9 mouse cellular contexts compared by ENCODE assay signal in the genomic region with DNA sequence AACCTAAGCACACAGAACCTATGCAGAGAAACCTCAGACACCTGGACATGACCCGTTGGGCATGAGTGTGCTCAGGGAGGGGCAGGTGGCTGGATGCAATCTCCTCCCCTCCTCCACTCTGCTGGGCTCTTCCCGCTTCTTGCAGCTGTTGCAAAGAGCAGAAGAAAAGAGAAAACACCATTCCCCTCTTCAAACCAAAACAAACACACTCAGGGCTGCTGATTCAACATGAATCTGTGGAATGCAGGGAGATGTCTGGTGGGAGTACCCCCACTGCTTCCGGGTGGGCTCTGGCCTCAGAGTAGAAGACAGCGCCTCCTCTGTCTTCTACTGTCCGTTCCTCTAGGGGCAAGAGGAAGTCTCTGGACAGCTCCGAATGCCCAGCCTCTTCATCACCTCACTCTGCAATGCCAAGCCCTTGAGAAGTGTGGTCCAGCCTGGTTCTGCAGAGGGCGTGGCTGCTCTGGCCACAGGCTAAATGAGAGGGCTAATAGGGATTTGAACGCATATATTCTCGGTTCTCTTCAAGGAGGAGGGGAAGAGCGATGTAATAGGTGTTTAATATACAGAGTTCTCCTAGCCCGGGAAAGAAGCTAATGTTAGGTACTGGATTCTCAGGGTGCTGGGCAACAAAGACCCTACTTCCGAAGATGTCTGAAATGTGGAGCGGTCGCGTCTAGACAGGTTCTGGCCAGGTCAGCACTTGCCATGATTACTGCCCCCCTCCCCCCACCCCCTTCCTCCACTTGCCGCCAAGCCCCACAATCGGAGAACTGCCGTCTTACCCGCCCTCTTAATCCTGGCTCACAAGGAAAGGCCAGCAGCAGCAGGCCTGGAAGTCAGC. TPM values are rescaled to one million over a fixed set of nuclear protein-coding genes. Genes with fewer than 3 reads are reported as not detected.
DNase-seq lines count a peak whose midpoint lies in the region; ATAC-seq and TF ChIP-seq lines count a peak whose summit lies in the region.
"Had no signal": no experiment of that assay in that cellular context is flagged by ENCODE, and none has a peak within 500 bp of the region (broad histone marks: within the 10 kb centered on the region; RNA-seq: fewer than 3 reads in every experiment).

No protein-coding gene starts in this region.

- peak overlapping the region; percentile 79; the same call in 1 of the 2 replicates for H3K27ac ChIP-seq in left cerebral cortex, adult 2 months
- no peak overlapping the region for H3K27ac ChIP-seq in embryonic facial prominence, embryonic 14.5 days (replicated peaks; ENCODE audit: low read depth, low read length)
- peak overlapping the region; percentile 79 for H3K27ac ChIP-seq in limb, embryonic 10.5 days
- H3K27ac ChIP-seq in midbrain, postnatal 0 days (ENCODE audit: low read depth, low read length): peak overlapping the region; percentile 82

- no peaks in the 10 kb centered on the region for H3K36me3 ChIP-seq in embryonic facial prominence, embryonic 14.5 days (ENCODE audit: control insufficient read depth, insufficient read depth, low read length)
- H3K36me3 ChIP-seq in limb, embryonic 10.5 days: no peaks in the 10 kb centered on the region
- H3K36me3 ChIP-seq in midbrain, postnatal 0 days (ENCODE audit: insufficient read depth, low read length): no peaks in the 10 kb centered on the region

- H3K9me3 ChIP-seq in embryonic facial prominence, embryonic 14.5 days (ENCODE audit: control insufficient read depth, low read length): no peaks in the 10 kb centered on the region
- no peaks in the 10 kb centered on the region for H3K9me3 ChIP-seq in limb, embryonic 10.5 days (replicated peaks)
- no peaks in the 10 kb centered on the region for H3K9me3 ChIP-seq in midbrain, postnatal 0 days (ENCODE audit: low read length)

- peak overlapping the region; percentile 64 for H3K9ac ChIP-seq in embryonic facial prominence, embryonic 14.5 days (ENCODE audit: low read depth, low read length)
- H3K9ac ChIP-seq in midbrain, postnatal 0 days (replicated peaks; ENCODE audit: low read length, poor library complexity, severe bottlenecking): peak overlapping the region; percentile 73

- H3K4me2 ChIP-seq in embryonic facial prominence, embryonic 14.5 days (ENCODE audit: low read depth, low read length): peak overlapping the region; percentile 96
- peak overlapping the region; percentile 71 for H3K4me2 ChIP-seq in midbrain, postnatal 0 days (ENCODE audit: low read depth, low read length, poor library complexity, severe bottlenecking)

- peak overlapping the region; percentile 60 for H3K4me3 ChIP-seq in left cerebral cortex, adult 2 months
- peak overlapping the region; percentile 58 for H3K4me3 ChIP-seq in embryonic facial prominence, embryonic 14.5 days (ENCODE audit: low read depth, low read length)
- H3K4me3 ChIP-seq in limb, embryonic 10.5 days: peak overlapping the region; percentile 62
- H3K4me3 ChIP-seq in midbrain, postnatal 0 days (ENCODE audit: low read depth, low read length): peak overlapping the region; percentile 81

- 5% methylated on average over 19 of the region's 19 CpGs for WGBS in embryonic facial prominence, embryonic 14.5 days
- 6% methylated on average over 19 of the region's 19 CpGs for WGBS in limb, embryonic 10.5 days
- WGBS in midbrain, postnatal 0 days: 7% methylated on average over 18 of the region's 19 CpGs

- no peak for TF ChIP-seq CTCF in left cerebral cortex, adult 2 months (IDR thresholded peaks at IDR 0.05)
- peak; percentile 51 for TF ChIP-seq CTCF in midbrain, postnatal 0 days (IDR thresholded peaks at IDR 0.05)

- DNase-seq in left cerebral cortex, adult 2 months (ENCODE audit: extremely low spot score in 1 of 2, low spot score in 2 of 2): no peak
- DNase-seq in left cerebral cortex, postnatal 10 days (ENCODE audit: extremely low spot score in 1 of 2, low spot score in 2 of 2): no peak
- no peak for DNase-seq in embryonic facial prominence, embryonic 14.5 days (ENCODE audit: low spot score)
- no peak for DNase-seq in limb, embryonic 10.5 days (ENCODE audit: low spot score)
- peak; percentile 24 for DNase-seq in midbrain, postnatal 0 days (ENCODE audit: low spot score)
- DNase-seq in right cerebral cortex, postnatal 10 days (ENCODE audit: low spot score in 2 of 2): no peak
- DNase-seq in thymus, postnatal 10 days (ENCODE audit: low spot score in 2 of 2): no peak
- no peak for DNase-seq in cerebellum, postnatal 4 days (ENCODE audit: low spot score in 2 of 2)

- peaks cover 13% of the 10 kb centered on the region for H3K4me1 ChIP-seq in embryonic facial prominence, embryonic 14.5 days (ENCODE audit: control insufficient read depth, insufficient read depth, low read length)
- H3K4me1 ChIP-seq in limb, embryonic 10.5 days: peaks cover 39% of the 10 kb centered on the region
- H3K4me1 ChIP-seq in midbrain, postnatal 0 days (ENCODE audit: insufficient read depth, low read length): peaks cover 7% of the 10 kb centered on the region; the same call in 1 of the 2 replicates

- peaks cover 30% of the 10 kb centered on the region for H3K27me3 ChIP-seq in embryonic facial prominence, embryonic 14.5 days (replicated peaks; ENCODE audit: control insufficient read depth, insufficient read depth, low read length)
- H3K27me3 ChIP-seq in limb, embryonic 10.5 days (ENCODE audit: low read depth, poor library complexity, severe bottlenecking): peaks cover 88% of the 10 kb centered on the region
- H3K27me3 ChIP-seq in midbrain, postnatal 0 days (ENCODE audit: insufficient read depth, low read length): no peaks in the 10 kb centered on the region

- ATAC-seq in embryonic facial prominence, embryonic 14.5 days (ENCODE audit: low read depth): no peak
- ATAC-seq in midbrain, postnatal 0 days (ENCODE audit: low FRiP score): peak; percentile 33; the same call in 1 of the 2 replicates

- intact Hi-C loops in left cerebral cortex, adult 2 months (cut with DNase I): loop anchor here (1.0 kb wide), 1 partner anchor 30 kb away; no protein-coding TSS in a partner anchor
- intact Hi-C loops in left cerebral cortex, postnatal 10 days (cut with DNase I): loop anchor here (1.0 kb wide), 1 partner anchor 30 kb away; no protein-coding TSS in a partner anchor

RNA-seq across cellular contexts. Expression of a gene that starts 1.2 kb away (rescaled TPM):
- 10 to 100 TPM; 17.4 to 17.8 TPM for total RNA-seq in left cerebral cortex, adult 2 months (2021)
- total RNA-seq in left cerebral cortex, postnatal 10 days (2021): 10 to 100 TPM; 13.6 to 16.2 TPM
- polyA plus RNA-seq in embryonic facial prominence, embryonic 14.5 days (2014; fragmentation: Nextera tagmentation; extraction: Ambion mirVana): 8.3 and 9.4 TPM in 2 replicates
- 10.2 and 11.1 TPM in 2 replicates for polyA plus RNA-seq in limb, embryonic 10.5 days (2016; fragmentation: Nextera tagmentation; extraction: Ambion mirVana)
- 33.2 and 38.3 TPM in 2 replicates for total RNA-seq in midbrain, postnatal 0 days (2014; rRNA removed)
- 11.2 and 12.3 TPM in 2 replicates for polyA plus RNA-seq in midbrain, postnatal 0 days (2015; fragmentation: Nextera tagmentation; extraction: Ambion mirVana)

RNA-seq across cellular contexts. Expression of a gene that starts 34.3 kb away (rescaled TPM):
- total RNA-seq in left cerebral cortex, adult 2 months (2021): 100 to 1,000 TPM; 109 to 112 TPM
- 10 to 100 TPM; 43.8 to 50.6 TPM for total RNA-seq in left cerebral cortex, postnatal 10 days (2021)
- polyA plus RNA-seq in embryonic facial prominence, embryonic 14.5 days (2014; fragmentation: Nextera tagmentation; extraction: Ambion mirVana): 37.8 and 41.6 TPM in 2 replicates
- 9.8 and 21.2 TPM in 2 replicates for polyA plus RNA-seq in limb, embryonic 10.5 days (2016; fragmentation: Nextera tagmentation; extraction: Ambion mirVana)
- total RNA-seq in midbrain, postnatal 0 days (2014; rRNA removed): 14.1 and 18.1 TPM in 2 replicates
- polyA plus RNA-seq in midbrain, postnatal 0 days (2015; fragmentation: Nextera tagmentation; extraction: Ambion mirVana): 30.8 and 32.7 TPM in 2 replicates

RNA-seq across cellular contexts. Expression of a gene that starts 44.5 kb away (rescaled TPM):
- total RNA-seq in left cerebral cortex, adult 2 months (2021): not detected
- not detected for total RNA-seq in left cerebral cortex, postnatal 10 days (2021)
- polyA plus RNA-seq in embryonic facial prominence, embryonic 14.5 days (2014; fragmentation: Nextera tagmentation; extraction: Ambion mirVana): 16.1 and 20.2 TPM in 2 replicates
- polyA plus RNA-seq in limb, embryonic 10.5 days (2016; fragmentation: Nextera tagmentation; extraction: Ambion mirVana): 6.9 and 9.5 TPM in 2 replicates
- total RNA-seq in midbrain, postnatal 0 days (2014; rRNA removed): 0.33 TPM in 1 of 2 replicates, not detected in the other
- not detected in 2 replicates for polyA plus RNA-seq in midbrain, postnatal 0 days (2015; fragmentation: Nextera tagmentation; extraction: Ambion mirVana)
- total RNA-seq: common myeloid progenitor, adult 5-6 weeks had no signal
